Mouse (Mus musculus) forebrain, embryonic 14.5 days (tissue): ENCODE measurements around the gene Fam19a2. TPM values are rescaled to one million over a fixed set of nuclear protein-coding genes. Genes with fewer than 3 reads are reported as not detected.

Experiments used
- ATAC-seq: fragments of 200-750 bp; cut with Nextera tagmentation; 2 replicates; pipeline ENCODE4 v1.8.0; 2017; ENCODE audit warnings: mild to moderate bottlenecking, moderate library complexity
- DNase-seq: peaks from one replicate; pipeline ENCODE4 v3.0.0-alpha.2; 2015; ENCODE audit warnings: low spot score
- H3K27ac ChIP-seq: fragments of 300-500 bp; sonication (generic); 2 replicates; pipeline ENCODE4 v1.5.1; 2014; ENCODE audit warnings: low read depth, mild to moderate bottlenecking, control low read depth, low read length, moderate library complexity
- H3K27me3 ChIP-seq: fragments of 300-500 bp; sonication (generic); replicated peaks from 2 replicates; pipeline ENCODE4 v1.6.1; 2014; ENCODE audit warnings: low read length, control low read depth, mixed read lengths; ENCODE audit not compliant: control insufficient read depth, insufficient read depth
- H3K36me3 ChIP-seq: fragments of 300-500 bp; sonication (generic); 2 replicates; pipeline ENCODE4 v1.6.1; 2014; ENCODE audit warnings: low read length, control low read depth; ENCODE audit not compliant: control insufficient read depth, insufficient read depth
- H3K4me1 ChIP-seq: fragments of 300-500 bp; sonication (generic); 2 replicates; pipeline ENCODE4 v1.6.1; 2014; ENCODE audit warnings: antibody characterized with exemption, low read length, control low read depth; ENCODE audit not compliant: control insufficient read depth, insufficient read depth
- H3K4me2 ChIP-seq: fragments of 300-500 bp; sonication (generic); 2 replicates; pipeline ENCODE4 v1.6.1; 2014; ENCODE audit warnings: mild to moderate bottlenecking, control low read depth, low read length
- H3K4me3 ChIP-seq: fragments of 300-500 bp; sonication (generic); 2 replicates; pipeline ENCODE4 v1.5.1; 2014; ENCODE audit warnings: low read depth, low read length, control low read depth
- H3K9ac ChIP-seq: fragments of 300-500 bp; sonication (generic); 2 replicates; pipeline ENCODE4 v1.6.1; 2014; ENCODE audit warnings: mild to moderate bottlenecking, low read length, control low read depth, moderate library complexity
- H3K9me3 ChIP-seq: fragments of 300-500 bp; sonication (generic); replicated peaks from 2 replicates; pipeline ENCODE4 v1.6.1; 2016; ENCODE audit warnings: low read length, control low read depth, mixed read lengths; ENCODE audit not compliant: control insufficient read depth
- WGBS: fragments of 180-500 bp; shearing (Covaris S2); extraction: QIAGEN DNeasy Blood & Tissue Kit; methylation state at CpG from one replicate; pipeline ENCODE4 v1.1.7; 2014; 5-methylcytosine and 5-hydroxymethylcytosine counted together
- polyA plus RNA-seq: library from polyadenylated mRNA; unstranded; fragments of >200 nt; fragmentation: Nextera tagmentation; extraction: Ambion mirVana; gene quantifications from 2 replicates; pipeline ENCODE4 v1.2.1, GENCODE M21; 2014

Gene Fam19a2
- polyA plus RNA-seq, 1 experiment from 2014 or later: 21.4 TPM

- Histone ChIP-seq H3K27ac (no peak overlapping the region), H3K27me3 (no peaks in the 10 kb centered on the region), H3K9ac (no peak overlapping the region), H3K9me3 (no peaks in the 10 kb centered on the region), H3K4me3 (no peak overlapping the region), H3K4me2 (no peak overlapping the region), H3K36me3 (no peaks in the 10 kb centered on the region), H3K4me1 (0 out of 2 replicates have a peak, but pooled peaks cover 2% of the 10 kb centered on the region)
- ATAC-seq: no peak
- WGBS: 72% methylated on average over 3 of the region's 3 CpGs
- peak; percentile 12 for DNase-seq
Observed at GRCm38 (mm10) chr10:123752755-123753154, 489.0 kb downstream of the Fam19a2 start.

- Histone ChIP-seq H3K9me3 (no peaks in the 10 kb centered on the region), H3K4me1 (0 out of 2 replicates have a peak, but pooled peaks cover 2% of the 10 kb centered on the region), H3K9ac (no peak overlapping the region), H3K27me3 (no peaks in the 10 kb centered on the region), H3K4me2 (no peak overlapping the region), H3K4me3 (no peak overlapping the region), H3K27ac (no peak overlapping the region), H3K36me3 (no peaks in the 10 kb centered on the region)
- ATAC-seq (no peak), DNase-seq (no peak)
- WGBS: 93% methylated on average over 4 of the region's 4 CpGs
Observed at GRCm38 (mm10) chr10:123753996-123754395, 490.2 kb downstream of the Fam19a2 start.

GRCm38 (mm10) chr10:123789374-123789773 is 525.6 kb downstream of the Fam19a2 start:
- DNase-seq (no peak), ATAC-seq (no peak)
- 96% methylated on average over 2 of the region's 2 CpGs for WGBS
- no peak overlapping the region for H3K27ac ChIP-seq
- H3K27me3 ChIP-seq: no peaks in the 10 kb centered on the region
- no peak overlapping the region for H3K4me3 ChIP-seq
- H3K36me3 ChIP-seq: no peaks in the 10 kb centered on the region
- no peak overlapping the region for H3K9ac ChIP-seq
- no peaks in the 10 kb centered on the region for H3K9me3 ChIP-seq
- H3K4me1 ChIP-seq: no peaks in the 10 kb centered on the region
- no peak overlapping the region for H3K4me2 ChIP-seq

Other genes starting within 250 kb of the Fam19a2 start
- 23.5 and 26.2 TPM in 2 replicates for gene Mon2, start 187.5 kb upstream of the Fam19a2 start, polyA plus RNA-seq
- 63.9 and 78.8 TPM in 2 replicates for gene Usp15, start 67.0 kb upstream of the Fam19a2 start, polyA plus RNA-seq